Mouse (Mus musculus) heart, postnatal 36 days (tissue): ENCODE results near the gene Mapk9. TPM values are rescaled to one million over a fixed set of nuclear protein-coding genes. Genes with fewer than 3 reads are reported as not detected.
"Not testable (repeated sequence)": the region's sequence is repeated elsewhere in the genome, so short reads cannot be mapped to it uniquely, and the experiment has no call there.

Experiments
- DNase-seq, 2 experiments: peaks; one replicate each; pipeline ENCODE4 v3.0.0; 2021 to 2022
- intact Hi-C: fragments of 180-260 bp; cut with DNase I; formaldehyde crosslinking; loops from one replicate; pipeline ENCODE4 v1.15.1; 2025
- total RNA-seq, 2 experiments: library from RNA; stranded (reverse); gene quantifications; 2 replicates each; pipeline ENCODE4 v1.2.3; 2021

Mapk9 gene
- 10 to 100 TPM; 39.9 to 44.1 TPM for total RNA-seq

DNA sequence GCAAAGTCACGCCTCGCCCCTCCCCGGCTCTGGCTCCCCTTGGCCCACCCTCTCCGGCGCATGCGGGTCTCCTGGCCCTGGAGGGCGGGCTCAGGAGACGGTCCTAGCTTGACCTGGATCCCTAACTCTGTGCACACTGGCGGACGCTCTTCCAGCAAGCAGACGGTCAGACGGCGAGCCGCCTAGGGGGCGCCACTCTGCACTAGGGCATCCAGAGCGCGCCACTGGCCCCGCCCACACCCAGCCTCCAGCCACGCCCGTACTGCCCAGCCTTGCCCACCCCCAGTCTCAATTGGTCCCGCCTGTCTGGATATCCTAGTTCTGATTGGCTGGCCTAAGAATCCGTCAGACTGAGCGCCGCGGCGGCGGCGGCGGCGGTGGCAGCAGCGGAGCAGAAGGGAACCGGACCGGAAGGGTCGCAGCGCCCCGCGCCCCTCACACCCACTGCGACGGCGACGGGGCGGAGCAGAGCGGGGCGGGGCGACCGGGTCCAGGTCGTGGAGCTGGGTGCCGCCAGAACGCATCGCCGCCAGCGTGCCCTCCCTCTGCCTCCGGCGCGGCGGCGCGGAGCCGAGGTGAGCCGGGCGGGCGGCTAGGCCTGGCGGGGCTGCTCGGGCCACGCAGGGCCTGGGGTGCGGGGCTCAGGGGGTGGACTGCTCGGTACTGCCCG lies at the start of gene Mapk9:
TSS of gene Mapk9 (plus strand) at position 351 of the 670 bp plus-strand sequence.
- DNase-seq, result peak; percentile 96 to 98
- intact Hi-C loops, result loop anchor here (5.0 kb wide), 1 partner anchor 134 kb away; the partner anchor contains the start of gene Cnot6

GRCm38 (mm10) chr11:49798931-49799330 lies 47.6 kb upstream of the Mapk9 start:
- DNase-seq, result no peak
- intact Hi-C loops, result no loop called here

DNA sequence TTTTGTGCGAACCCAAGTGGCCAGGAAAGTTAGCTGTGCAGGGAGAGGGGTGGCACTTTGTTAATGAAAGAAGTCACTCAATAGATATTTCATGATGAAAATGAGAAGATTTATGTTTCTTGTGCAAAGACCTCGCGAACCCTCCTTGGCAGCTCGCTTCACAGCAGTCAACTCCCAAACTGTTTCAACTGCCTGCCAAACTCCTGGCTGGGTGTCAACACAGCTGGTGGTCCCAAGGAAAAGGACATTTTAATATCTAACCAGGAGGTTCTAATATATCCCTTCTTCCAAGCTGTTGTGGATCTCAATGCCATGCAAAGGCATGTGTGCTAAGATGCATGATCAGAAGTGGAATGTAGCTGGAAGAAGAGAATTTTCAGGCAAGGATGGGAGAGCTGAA lies 45.0 kb upstream of the Mapk9 start:
- intact Hi-C loops, result no loop called here
- no peak for DNase-seq

GRCm38 (mm10) chr11:49803801-49804200 lies 42.8 kb upstream of the Mapk9 start:
- intact Hi-C loops, result no loop called here
- no peak for DNase-seq

DNA sequence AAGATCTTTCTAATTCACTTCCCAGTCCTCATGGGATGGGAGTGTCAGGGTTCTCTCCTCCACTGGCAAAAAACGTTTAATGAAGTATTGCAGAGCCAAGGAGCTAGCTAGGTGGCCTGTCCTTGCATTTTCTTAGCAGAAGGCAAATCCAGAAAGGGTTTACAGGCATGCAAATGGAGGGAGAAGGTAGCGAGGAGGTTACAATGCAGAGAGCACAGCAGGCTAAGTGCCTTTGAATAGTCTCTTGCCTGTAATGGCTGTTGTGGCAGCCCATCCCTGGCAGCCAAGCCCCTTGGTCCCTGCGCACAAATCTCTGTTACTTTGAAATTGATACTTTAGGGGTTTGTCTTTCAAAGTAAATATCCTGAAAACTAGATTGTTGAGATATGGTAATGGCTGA lies 40.3 kb upstream of the Mapk9 start:
- DNase-seq, result no peak
- intact Hi-C loops, result no loop called here

DNA sequence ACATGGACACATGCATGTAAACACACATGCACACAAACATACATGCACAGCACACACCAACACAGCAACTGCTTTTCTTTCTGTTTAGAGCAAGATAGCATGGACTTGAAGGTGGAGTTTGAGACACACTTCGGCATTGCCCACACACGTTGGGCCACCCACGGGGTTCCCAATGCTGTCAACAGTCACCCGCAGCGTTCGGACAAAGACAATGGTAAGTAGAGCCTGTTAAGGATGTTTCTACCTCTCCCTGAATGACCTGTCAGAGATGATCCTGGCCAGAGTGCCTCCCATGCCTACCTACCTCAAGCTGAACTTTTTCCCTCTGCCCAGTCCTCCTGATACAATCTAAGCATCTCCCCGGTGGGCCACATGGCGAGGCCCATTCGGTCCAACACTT lies 37.6 kb upstream of the Mapk9 start:
- no peak for DNase-seq
- intact Hi-C loops, result no loop called here

GRCm38 (mm10) chr11:49810696-49811095 lies 35.9 kb upstream of the Mapk9 start:
- intact Hi-C loops, DNase-seq: not testable (repeated sequence)

- intact Hi-C loops, result no loop called here
- peak in 1 of 2 experiments; percentile 37 for DNase-seq
Observed at GRCm38 (mm10) chr11:49811099-49811541, 35.4 kb upstream of the Mapk9 start.

DNA sequence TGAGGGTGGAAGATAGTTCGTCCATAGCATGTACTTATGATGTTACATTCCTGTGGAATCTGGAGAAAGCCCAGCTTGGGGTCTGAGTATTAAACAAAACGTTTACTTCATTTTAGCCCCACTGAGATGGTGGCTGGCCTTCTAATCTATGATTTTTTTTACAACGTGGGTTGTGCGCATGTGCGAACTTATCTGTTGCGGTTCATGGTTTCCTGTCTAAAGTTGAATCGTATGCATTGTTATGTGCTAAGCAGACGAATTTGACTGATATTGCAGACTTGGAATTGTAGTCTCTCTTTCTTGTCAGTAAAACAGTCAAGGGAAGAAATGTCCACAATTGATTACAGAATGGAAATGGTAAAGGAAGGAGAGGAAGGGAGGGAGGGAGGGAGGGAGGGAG lies 34.7 kb upstream of the Mapk9 start:
- no peak for DNase-seq
- intact Hi-C loops, result no loop called here

- intact Hi-C loops, result no loop called here
- no peak for DNase-seq
Observed at GRCm38 (mm10) chr11:49818869-49819566, 27.5 kb upstream of the Mapk9 start.

DNA sequence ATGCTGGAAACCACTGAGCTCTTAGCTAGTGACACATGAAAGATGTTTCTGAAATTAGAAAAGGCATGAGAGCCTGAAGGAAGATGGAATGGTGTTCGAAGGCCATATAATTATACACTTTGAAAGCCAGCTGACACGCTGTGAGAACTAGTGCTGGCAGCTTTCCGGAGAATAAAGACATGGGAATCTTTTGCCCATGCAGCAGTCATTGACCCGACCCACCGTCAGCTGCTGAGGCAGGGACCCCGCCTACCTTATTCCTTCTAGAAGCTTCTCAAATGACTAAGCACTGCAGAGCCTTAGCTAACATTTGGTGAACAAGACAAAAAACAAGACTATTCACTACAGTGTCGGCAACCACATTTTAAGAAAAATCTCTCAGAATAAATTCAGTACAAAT lies 26.9 kb upstream of the Mapk9 start:
- intact Hi-C loops, result no loop called here
- no peak for DNase-seq

GRCm38 (mm10) chr11:49820928-49821327 lies 25.6 kb upstream of the Mapk9 start:
- intact Hi-C loops, result no loop called here
- DNase-seq, result no peak

GRCm38 (mm10) chr11:49821546-49821945 lies 25.0 kb upstream of the Mapk9 start:
- intact Hi-C loops, result no loop called here
- no peak for DNase-seq

- DNase-seq, result no peak
- intact Hi-C loops, result no loop called here
Observed at GRCm38 (mm10) chr11:49822337-49822736, 24.2 kb upstream of the Mapk9 start.

- intact Hi-C loops, result loop anchor here (1.0 to 5.0 kb wide), 3 partner anchors 20 to 98 kb away; no protein-coding TSS in a partner anchor
- DNase-seq, result peak; percentile 80 to 86
Observed at GRCm38 (mm10) chr11:49824896-49825295, 21.7 kb upstream of the Mapk9 start.

DNA sequence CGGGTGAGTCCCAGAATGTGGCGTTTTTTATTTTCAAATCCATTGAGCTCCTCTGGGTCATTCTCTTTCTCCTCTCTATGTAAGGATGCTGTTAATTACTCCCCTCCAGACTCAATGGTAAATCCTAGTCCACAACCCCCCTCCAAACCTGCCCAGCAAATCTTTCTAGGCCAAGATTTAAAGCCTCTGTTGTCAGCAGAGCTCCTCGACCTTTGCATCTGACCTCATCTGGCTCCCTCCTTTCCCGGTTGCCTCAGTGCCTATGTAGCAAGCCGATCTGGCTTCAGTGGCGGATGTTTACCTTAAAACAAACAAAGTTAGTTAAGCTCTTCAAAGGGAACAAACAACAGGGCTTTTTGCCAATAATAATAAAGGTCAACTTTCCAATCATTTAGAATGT lies 19.3 kb upstream of the Mapk9 start:
- intact Hi-C loops, result loop anchor here (5.0 kb wide), 1 partner anchor 100 kb away; no protein-coding TSS in a partner anchor
- DNase-seq, result no peak

GRCm38 (mm10) chr11:49829176-49829745 lies 17.3 kb upstream of the Mapk9 start:
- intact Hi-C loops, result loop anchor here (5.0 kb wide), 1 partner anchor 102 kb away; no protein-coding TSS in a partner anchor
- no peak for DNase-seq

- intact Hi-C loops, result no loop called here
- no peak for DNase-seq
Observed at GRCm38 (mm10) chr11:49831980-49832379, 14.6 kb upstream of the Mapk9 start.

DNA sequence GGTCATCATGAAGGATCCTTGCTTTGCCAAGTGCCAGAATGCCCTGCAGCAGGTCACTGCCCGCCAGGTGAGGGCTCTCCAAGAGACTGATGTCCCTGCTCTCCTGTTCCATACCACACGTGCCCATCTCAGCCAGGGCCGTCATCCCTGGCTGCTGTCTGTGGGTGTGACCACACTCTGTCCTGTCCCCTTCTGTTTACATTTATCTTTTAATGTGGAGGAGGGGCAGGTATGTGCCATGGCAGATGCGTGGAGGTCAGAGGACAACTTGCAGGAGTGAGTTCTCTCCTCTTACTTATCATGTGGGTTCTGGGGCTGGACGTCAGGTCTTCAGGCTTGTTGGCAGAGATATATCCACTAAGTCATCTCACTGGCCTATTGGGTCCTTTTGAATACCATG lies 13.6 kb upstream of the Mapk9 start:
- no peak for DNase-seq
- intact Hi-C loops, result no loop called here

- DNase-seq, result no peak
- intact Hi-C loops, result no loop called here
Observed at GRCm38 (mm10) chr11:49834248-49834647, 12.3 kb upstream of the Mapk9 start.

DNA sequence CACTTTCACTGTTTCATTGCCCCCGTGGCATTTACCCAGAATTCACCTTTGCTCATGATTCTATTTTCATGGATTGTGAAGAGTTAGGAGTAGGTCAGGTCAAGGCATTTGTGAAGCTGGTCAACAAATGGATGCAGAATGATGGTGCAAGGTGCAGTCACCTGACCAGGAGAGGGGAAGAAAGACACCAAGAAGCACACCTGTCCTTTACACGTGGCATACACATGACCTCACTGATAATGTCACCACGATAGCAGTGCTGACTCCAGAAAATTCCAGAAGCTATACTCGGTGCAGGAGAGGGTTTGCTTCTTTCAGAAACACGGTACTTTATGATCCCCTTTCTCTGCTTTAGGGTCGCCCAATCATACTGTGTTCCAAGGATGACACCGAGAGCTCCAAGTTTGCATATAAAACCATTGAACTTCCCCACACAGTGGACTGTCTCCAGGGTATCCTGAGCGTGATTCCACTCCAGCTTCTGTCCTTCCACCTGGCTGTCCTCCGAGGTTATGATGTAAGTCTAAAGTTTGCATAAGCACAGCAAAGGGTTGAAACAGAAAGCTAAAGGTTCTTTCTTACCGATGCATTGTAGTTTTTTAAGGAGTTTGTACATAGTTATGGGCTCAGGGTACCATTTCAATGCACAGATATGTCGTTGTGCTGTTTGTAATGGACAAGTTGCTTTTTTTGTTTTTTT lies 11.1 kb upstream of the Mapk9 start:
- DNase-seq, result no peak
- intact Hi-C loops, result no loop called here
